Mouse (Mus musculus) E14TG2a.4 (cell line): Measurements from ENCODE around the gene Ppp1r11.

Source experiments
- CTCF ChIP-seq: conservative IDR thresholded peaks from 2 replicates; pipeline ENCODE4 v1.5.1; 2014; ENCODE audit warnings: low read length
- POU5F1 ChIP-seq: IDR thresholded peaks from 2 replicates; pipeline ENCODE4 v1.6.1; 2014; ENCODE audit warnings: low read length, borderline replicate concordance

- TF ChIP-seq CTCF: peak; percentile 74
- TF ChIP-seq POU5F1: no peak
Observed at GRCm38 (mm10) chr17:36944121-36944775, 7.3 kb downstream of the Ppp1r11 start.
